Mouse (Mus musculus): ENCODE measurements at regions not wholly inside any gene's neighbourhood (a gene's known extent, or its start where the extent isn't known, plus 50 kb on each side); places are given as distances from the start of the nearest gene placed in this dataset.

DNA sequence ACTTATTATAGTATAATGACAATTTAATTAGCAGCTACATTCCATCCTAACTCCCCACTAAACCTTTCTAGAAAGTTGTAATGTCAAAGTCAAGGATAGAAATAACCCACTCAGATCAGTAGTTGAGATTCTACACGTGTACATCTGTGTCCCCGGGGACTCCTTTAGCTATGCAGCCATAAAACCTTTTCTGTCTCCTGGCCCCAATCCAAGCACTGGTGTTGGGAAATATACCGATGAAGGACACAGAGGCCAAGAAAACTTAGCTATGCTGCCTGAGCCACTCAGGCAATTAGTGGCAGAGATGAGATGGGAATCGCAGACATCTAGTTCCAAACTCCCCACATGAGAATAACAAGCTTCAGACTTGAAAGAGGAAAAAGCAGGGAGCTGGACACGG is 190.1 kb downstream of the Ackr3 start:
- no peak for ATAC-seq (replicated peaks)
- H3K4me3 ChIP-seq, result no peak overlapping the region
- H3K4me1 ChIP-seq, result peaks cover 5% of the 10 kb centered on the region; the same call in 1 of the 2 replicates
- no peak overlapping the region for H3K4me2 ChIP-seq (replicated peaks)
- 74% methylated on average over 5 of the region's 5 CpGs for WGBS
- H3K36me3 ChIP-seq, result no peaks in the 10 kb centered on the region
- no peak overlapping the region for H3K27ac ChIP-seq (replicated peaks)
- no peaks in the 10 kb centered on the region for H3K27me3 ChIP-seq
- H3K9ac ChIP-seq (replicated peaks), result no peak overlapping the region
- no peaks in the 10 kb centered on the region for H3K9me3 ChIP-seq

DNA sequence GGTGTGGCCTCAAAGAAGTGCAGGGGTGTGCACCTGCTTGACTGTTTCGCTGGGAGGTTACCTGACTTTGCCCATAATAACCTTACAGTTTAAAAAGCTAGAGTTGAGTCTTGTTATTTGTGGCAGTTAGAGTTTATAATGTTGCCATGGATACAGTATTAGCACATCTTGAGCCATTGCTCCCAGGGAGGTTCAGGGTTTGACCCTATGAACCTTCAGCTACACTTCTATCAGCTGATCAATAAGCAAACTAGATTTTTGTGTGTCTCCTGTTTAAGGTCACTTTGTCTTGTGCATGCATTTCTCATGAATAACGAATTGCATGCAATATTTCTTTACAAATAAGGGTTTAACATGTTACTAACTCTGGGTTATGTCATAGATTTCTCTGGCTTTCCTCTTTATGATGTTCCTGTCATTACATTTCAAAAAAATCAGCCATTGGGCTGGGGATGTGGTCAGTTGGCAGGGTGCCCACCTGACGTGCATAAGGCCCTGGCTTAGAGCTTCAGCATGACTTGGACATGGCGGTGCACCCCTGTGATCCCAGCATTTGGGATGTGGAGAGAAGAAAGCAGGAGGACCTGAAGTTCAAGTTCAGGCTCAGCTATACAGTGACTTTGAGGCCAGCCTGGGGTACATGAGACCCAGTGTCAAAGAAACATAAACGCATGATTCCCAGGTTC is 191.7 kb downstream of the Ackr3 start:
- H3K27me3 ChIP-seq, result no peaks in the 10 kb centered on the region
- peaks cover 5% of the 10 kb centered on the region; the same call in 1 of the 2 replicates for H3K4me1 ChIP-seq
- 93% methylated on average over 5 of the region's 5 CpGs for WGBS
- H3K27ac ChIP-seq (replicated peaks), result no peak overlapping the region
- H3K4me2 ChIP-seq (replicated peaks), result no peak overlapping the region
- no peaks in the 10 kb centered on the region for H3K9me3 ChIP-seq
- H3K4me3 ChIP-seq, result no peak overlapping the region
- no peak overlapping the region for H3K9ac ChIP-seq (replicated peaks)
- no peak for ATAC-seq (replicated peaks)
- no peaks in the 10 kb centered on the region for H3K36me3 ChIP-seq

DNA sequence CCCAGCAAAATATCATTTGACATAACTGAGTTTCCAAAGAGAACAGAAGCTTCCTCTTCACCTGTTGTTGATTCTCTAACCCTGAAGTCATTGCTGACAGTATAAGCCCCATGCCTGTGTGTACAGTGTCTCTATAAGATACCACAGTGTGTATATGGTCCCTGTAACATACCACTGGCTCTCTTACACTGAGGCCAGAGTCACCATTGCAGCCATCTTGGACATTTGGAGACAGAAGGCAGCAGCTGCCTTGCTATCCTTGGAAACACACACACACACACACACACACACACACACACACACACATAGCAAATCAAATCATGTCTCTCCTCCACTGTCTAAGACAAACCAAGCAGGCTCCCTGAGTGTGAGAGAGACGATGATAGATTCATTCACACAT is 192.9 kb downstream of the Ackr3 start:
- Histone ChIP-seq H3K27me3 (no peaks in the 10 kb centered on the region), H3K4me3 (no peak overlapping the region), H3K4me2 (replicated peaks) (no peak overlapping the region), H3K9ac (replicated peaks) (no peak overlapping the region), H3K9me3 (no peaks in the 10 kb centered on the region), H3K27ac (replicated peaks) (no peak overlapping the region), H3K36me3 (no peaks in the 10 kb centered on the region), H3K4me1 (peaks cover 5% of the 10 kb centered on the region; the same call in 1 of the 2 replicates)
- WGBS, result 60% methylated on average over 1 of the region's 1 CpGs
- ATAC-seq (replicated peaks), result no peak

DNA sequence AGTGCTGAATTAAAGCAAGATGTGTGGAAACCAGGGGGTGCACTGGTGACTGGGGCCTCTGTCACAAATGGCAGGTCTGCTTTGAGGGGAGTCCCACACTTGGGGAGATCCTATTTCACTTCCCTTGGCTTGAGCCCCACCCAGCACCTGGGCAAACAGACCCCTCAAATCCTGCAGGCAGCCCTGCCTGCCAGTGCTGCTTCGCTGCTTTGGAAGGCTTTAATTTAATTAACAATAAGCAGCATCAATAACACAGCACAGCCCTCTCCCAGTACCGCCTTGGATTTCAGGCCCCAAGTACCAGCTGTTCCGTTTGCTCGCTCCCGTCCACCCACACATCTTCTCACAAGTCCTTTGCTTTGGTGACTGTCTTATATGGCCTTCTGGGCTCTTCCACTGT is 193.6 kb downstream of the Ackr3 start:
- H3K4me3 ChIP-seq, result no peak overlapping the region
- no peak overlapping the region for H3K9ac ChIP-seq (replicated peaks)
- H3K9me3 ChIP-seq, result no peaks in the 10 kb centered on the region
- H3K27me3 ChIP-seq, result no peaks in the 10 kb centered on the region
- H3K36me3 ChIP-seq, result no peaks in the 10 kb centered on the region
- H3K4me2 ChIP-seq (replicated peaks), result no peak overlapping the region
- H3K27ac ChIP-seq (replicated peaks), result 0 out of 2 replicates have a peak overlapping the region, but pooled peaks have one; percentile 16
- no peak for ATAC-seq (replicated peaks)
- 31% methylated on average over 5 of the region's 5 CpGs for WGBS
- H3K4me1 ChIP-seq, result peaks cover 5% of the 10 kb centered on the region; the same call in 1 of the 2 replicates

DNA sequence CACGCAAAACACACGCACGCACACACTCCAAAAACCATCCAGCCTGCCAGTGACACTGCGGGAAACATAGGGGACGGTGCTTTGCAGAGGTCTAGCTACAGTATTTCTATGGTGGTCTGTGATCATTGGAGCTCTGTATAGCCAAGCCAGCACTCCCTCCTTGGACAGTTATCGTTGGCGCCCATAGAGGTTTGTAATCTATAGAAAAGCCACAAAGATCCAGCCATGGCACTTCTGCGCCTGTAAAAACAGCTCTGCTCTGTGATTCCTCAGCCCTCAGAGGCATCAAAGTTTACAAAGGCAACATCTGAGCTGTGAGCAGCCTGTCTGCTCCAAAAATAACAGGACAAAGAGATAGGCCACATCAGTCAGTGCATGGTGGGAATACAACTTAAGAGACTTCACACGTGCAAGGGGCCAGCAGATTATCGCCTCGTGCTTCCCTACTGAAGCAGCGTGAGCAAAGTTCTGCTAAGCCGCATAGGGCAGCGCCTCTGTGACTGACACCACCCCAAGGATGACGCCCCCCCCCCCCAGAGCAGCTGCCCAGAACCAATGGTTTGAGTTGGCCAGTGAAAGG is 194.7 kb downstream of the Ackr3 start:
- H3K9me3 ChIP-seq, result no peaks in the 10 kb centered on the region
- H3K9ac ChIP-seq (replicated peaks), result no peak overlapping the region
- no peaks in the 10 kb centered on the region for H3K27me3 ChIP-seq
- H3K4me1 ChIP-seq, result peaks cover 5% of the 10 kb centered on the region; the same call in 1 of the 2 replicates
- WGBS, result 89% methylated on average over 15 of the region's 15 CpGs
- H3K4me3 ChIP-seq, result no peak overlapping the region
- H3K27ac ChIP-seq (replicated peaks), result no peak overlapping the region
- no peaks in the 10 kb centered on the region for H3K36me3 ChIP-seq
- no peak overlapping the region for H3K4me2 ChIP-seq (replicated peaks)
- no peak; the same call in 1 of the 2 replicates for ATAC-seq (replicated peaks)

DNA sequence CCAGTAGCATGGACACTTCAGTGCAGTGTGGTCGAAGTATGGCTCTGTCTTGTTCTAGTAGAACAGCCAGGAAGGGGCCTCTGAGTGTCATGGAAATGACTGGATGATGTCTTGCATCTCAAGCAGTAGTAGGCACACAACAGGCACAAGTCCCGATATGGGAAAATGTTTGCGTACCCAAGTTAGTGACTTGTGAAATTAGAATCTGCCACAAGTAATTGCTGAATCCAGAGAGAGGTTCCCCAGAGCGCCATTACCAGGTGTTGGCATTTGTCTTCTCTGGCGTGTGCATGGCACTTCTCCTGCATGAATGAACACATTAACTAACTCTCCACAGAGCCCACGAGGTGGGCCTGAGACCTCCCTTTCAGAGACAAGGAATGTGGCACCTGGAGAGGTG is 199.3 kb downstream of the Ackr3 start:
- H3K36me3 ChIP-seq, result no peaks in the 10 kb centered on the region
- no peak overlapping the region for H3K27ac ChIP-seq (replicated peaks)
- H3K27me3 ChIP-seq, result no peaks in the 10 kb centered on the region
- H3K4me1 ChIP-seq, result no peaks in the 10 kb centered on the region
- H3K4me3 ChIP-seq, result no peak overlapping the region
- no peaks in the 10 kb centered on the region for H3K9me3 ChIP-seq
- no peak overlapping the region for H3K4me2 ChIP-seq (replicated peaks)
- 67% methylated on average over 6 of the region's 6 CpGs for WGBS
- no peak for ATAC-seq (replicated peaks)
- no peak overlapping the region for H3K9ac ChIP-seq (replicated peaks)

DNA sequence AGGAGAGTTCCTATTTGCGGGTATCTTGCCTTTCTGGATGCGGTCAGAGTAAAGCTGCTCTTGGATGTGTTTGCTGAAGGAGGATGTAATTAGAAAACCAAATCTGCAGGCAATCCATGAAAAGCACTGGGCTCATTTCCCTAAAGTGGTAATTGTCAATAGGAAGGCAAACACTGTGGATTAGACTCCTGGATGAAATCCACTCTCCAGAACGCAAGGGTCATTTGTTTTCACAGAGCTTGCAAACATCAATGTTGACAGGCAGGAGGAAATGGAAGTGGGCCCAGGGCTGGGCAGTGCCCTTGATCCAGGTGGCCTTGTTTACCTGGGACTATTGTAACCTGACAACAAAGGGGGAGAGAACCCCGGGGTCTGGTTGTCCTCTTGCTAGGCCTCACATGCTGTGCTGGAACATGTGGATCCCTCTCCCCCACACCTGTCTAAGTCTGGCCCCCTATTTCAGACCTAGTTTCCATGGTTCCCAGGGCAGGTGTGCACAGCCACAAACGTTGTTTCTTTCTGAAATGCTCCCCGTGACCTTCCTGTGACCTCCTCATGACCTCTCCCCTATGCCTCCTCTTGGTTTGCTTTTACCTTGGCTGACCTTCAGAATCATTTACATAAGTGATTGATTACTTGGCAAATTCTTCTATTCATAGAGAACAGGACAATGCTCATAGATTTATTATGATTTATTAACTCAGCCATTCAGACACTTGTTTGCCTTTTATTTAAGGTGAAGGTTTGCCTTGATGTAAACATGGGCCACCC is 197.9 kb upstream of the Cops8 start:
- Histone ChIP-seq H3K4me3 (no peak overlapping the region), H3K27me3 (no peaks in the 10 kb centered on the region), H3K36me3 (no peaks in the 10 kb centered on the region), H3K4me1 (no peaks in the 10 kb centered on the region), H3K4me2 (replicated peaks) (no peak overlapping the region), H3K9me3 (no peaks in the 10 kb centered on the region), H3K27ac (replicated peaks) (no peak overlapping the region), H3K9ac (replicated peaks) (no peak overlapping the region)
- no peak for ATAC-seq (replicated peaks)
- WGBS, result 42% methylated on average over 6 of the region's 6 CpGs

DNA sequence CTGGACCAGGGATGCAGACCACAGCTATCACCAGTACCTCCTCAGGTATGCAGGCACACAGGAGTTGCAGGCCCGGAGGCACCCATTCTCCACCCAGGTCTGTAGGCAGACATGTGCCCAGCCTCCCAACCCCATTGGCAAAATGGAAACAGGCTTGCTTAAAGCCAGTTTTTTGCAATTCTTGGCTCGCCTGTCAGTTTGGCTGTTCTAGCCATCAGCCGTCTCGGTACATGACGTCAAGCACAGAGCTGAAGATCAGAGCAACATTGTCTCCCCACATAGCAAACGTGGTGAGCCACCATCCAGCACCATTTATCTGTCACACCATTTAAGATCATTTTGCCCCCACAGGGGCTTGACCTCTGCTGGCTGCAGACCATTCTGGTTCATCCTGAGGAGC is 196.1 kb upstream of the Cops8 start:
- Histone ChIP-seq H3K4me1 (no peaks in the 10 kb centered on the region), H3K27ac (replicated peaks) (no peak overlapping the region), H3K9ac (replicated peaks) (no peak overlapping the region), H3K9me3 (no peaks in the 10 kb centered on the region), H3K36me3 (no peaks in the 10 kb centered on the region), H3K27me3 (no peaks in the 10 kb centered on the region), H3K4me2 (replicated peaks) (no peak overlapping the region), H3K4me3 (no peak overlapping the region)
- WGBS, result 89% methylated on average over 6 of the region's 6 CpGs
- ATAC-seq (replicated peaks), result no peak

DNA sequence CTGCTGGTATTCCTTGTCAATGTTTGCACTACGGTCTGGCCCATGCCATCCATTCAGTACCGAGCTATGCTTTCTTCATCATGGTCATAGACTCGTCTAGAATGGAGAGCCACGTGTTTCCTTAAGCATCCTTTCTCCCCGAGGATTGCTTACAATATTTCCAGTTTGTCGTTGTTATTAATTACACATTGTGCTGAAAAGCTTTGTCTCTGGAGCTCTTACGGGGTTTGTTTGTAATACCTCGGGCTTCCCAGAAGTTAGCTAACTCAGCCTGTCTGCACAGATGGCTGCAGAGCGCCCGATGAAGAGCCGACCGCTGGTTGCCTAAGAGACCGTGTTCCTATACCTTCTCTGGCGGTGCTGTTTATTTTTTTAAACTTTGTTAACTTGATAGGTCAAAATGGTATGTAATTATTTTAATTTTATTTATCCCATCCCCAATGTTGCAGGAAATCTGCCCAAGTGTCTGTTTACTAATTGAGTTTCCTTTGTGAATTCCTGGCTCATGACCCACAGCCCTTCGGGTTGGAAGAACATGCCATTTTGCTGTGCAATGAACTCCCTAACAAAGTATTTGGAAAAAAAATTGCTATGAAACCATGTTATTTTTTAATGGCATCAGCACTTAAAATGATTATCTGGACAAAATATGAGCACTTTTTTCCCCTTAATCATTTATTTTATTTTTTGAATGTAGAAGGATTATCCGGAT is 194.1 kb upstream of the Cops8 start:
- Histone ChIP-seq H3K36me3 (no peaks in the 10 kb centered on the region), H3K27me3 (no peaks in the 10 kb centered on the region), H3K27ac (replicated peaks) (no peak overlapping the region), H3K4me3 (no peak overlapping the region), H3K4me1 (no peaks in the 10 kb centered on the region), H3K9ac (replicated peaks) (no peak overlapping the region), H3K9me3 (no peaks in the 10 kb centered on the region), H3K4me2 (replicated peaks) (no peak overlapping the region)
- WGBS, result 81% methylated on average over 16 of the region's 16 CpGs
- ATAC-seq (replicated peaks), result no peak

DNA sequence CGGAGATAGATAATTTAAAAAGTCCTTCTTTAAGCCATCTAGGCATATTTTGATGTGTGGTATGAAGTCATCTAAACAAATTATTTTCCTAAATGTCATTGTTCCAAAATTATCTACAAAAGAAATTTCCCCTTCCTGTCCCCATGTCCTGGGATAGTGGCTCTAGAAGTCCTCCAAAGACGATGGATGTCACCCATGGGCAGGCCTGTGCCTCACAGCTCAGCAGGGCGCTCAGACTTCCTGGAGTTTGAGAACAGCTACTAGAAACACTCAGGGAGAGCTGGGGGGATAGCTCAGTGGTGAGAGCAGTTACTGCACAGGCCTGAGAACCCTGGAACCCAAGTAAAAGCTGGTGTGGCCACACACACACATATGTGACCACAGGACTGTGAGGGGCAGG is 193.5 kb upstream of the Cops8 start:
- 95% methylated on average over 3 of the region's 3 CpGs for WGBS
- H3K27ac ChIP-seq (replicated peaks), result no peak overlapping the region
- no peak overlapping the region for H3K4me2 ChIP-seq (replicated peaks)
- no peaks in the 10 kb centered on the region for H3K9me3 ChIP-seq
- no peak overlapping the region for H3K4me3 ChIP-seq
- H3K9ac ChIP-seq (replicated peaks), result no peak overlapping the region
- H3K27me3 ChIP-seq, result no peaks in the 10 kb centered on the region
- H3K36me3 ChIP-seq, result no peaks in the 10 kb centered on the region
- no peak for ATAC-seq (replicated peaks)
- H3K4me1 ChIP-seq, result no peaks in the 10 kb centered on the region

DNA sequence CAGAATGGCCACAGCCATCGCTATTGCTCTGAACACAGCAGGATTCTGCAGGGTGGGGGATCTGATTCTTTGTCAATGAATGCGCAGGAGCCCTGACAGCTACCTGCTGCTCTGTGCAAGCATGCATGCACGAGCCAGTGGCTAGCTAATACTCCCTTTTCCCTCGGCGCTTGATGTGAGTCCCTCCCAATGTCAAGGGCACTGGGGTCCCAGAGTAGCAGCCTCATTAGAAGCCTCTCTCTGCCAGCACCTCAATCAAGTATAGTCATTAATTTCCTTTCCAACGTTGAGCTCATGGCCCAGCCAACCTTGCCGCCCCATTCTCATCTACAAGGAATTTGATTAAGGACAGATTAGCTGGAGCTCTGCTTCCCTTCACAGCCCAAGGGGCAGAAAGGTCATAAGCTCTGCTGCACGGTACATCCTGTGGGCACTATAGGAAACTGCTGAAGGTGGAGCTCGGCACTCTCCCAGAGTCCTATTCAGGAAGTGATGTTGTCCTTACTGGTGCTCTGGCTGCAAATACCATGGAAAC is 190.2 kb upstream of the Cops8 start:
- Histone ChIP-seq H3K4me2 (replicated peaks) (no peak overlapping the region), H3K4me1 (no peaks in the 10 kb centered on the region), H3K9me3 (no peaks in the 10 kb centered on the region), H3K36me3 (no peaks in the 10 kb centered on the region), H3K4me3 (no peak overlapping the region), H3K27ac (replicated peaks) (no peak overlapping the region), H3K27me3 (no peaks in the 10 kb centered on the region), H3K9ac (replicated peaks) (no peak overlapping the region)
- ATAC-seq (replicated peaks), result no peak
- 26% methylated on average over 9 of the region's 9 CpGs for WGBS

DNA sequence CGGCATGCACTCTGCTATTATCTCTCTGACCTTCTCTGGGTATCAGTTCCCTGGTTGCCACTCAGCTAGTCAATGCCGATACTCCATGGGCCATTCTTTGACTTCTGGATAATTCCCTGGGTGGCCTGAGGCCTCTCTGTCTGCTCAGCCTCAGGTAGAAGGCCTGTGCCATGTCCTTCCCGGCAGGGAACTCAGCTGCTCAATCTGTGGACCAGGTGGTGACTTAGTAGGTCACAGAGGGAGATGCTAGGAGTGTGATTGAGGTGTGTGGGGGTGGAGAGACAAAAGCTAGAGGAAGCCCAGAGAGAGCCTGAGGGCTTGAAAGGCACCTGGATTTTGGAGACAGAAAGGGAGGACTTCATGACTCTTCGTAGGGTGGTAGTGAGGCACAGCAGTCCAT is 188.0 kb upstream of the Cops8 start:
- Histone ChIP-seq H3K36me3 (no peaks in the 10 kb centered on the region), H3K4me2 (replicated peaks) (no peak overlapping the region), H3K27ac (replicated peaks) (no peak overlapping the region), H3K4me3 (no peak overlapping the region), H3K9me3 (no peaks in the 10 kb centered on the region), H3K9ac (replicated peaks) (no peak overlapping the region), H3K4me1 (no peaks in the 10 kb centered on the region), H3K27me3 (no peaks in the 10 kb centered on the region)
- ATAC-seq (replicated peaks), result no peak
- WGBS, result 92% methylated on average over 4 of the region's 4 CpGs

Measured in forebrain, embryonic 15.5 days (tissue).